Mouse (Mus musculus) liver, adult 2 months (tissue): ENCODE results near the gene Plekhg1. TPM values are rescaled to one million over a fixed set of nuclear protein-coding genes. Genes with fewer than 3 reads are reported as not detected.

ENCODE experiments used
- DNase-seq: peaks from one replicate; pipeline ENCODE4 v3.0.0-alpha.2; 2011; ENCODE audit warnings: low read depth, low spot score; ENCODE audit errors: extremely low read depth
- H3K27ac ChIP-seq: fragments of 200-500 bp; replicated peaks from 2 replicates; pipeline ENCODE4 v1.5.1; 2012; ENCODE audit warnings: low read depth, mild to moderate bottlenecking, control low read depth, inconsistent platforms, low read length; ENCODE audit not compliant: insufficient read depth
- H3K27me3 ChIP-seq: fragments of 200-500 bp; 2 replicates; pipeline ENCODE4 v1.6.1; 2012; ENCODE audit warnings: mild to moderate bottlenecking, moderate library complexity, low read length, inconsistent platforms; ENCODE audit not compliant: control insufficient read depth, insufficient read depth
- H3K36me3 ChIP-seq: fragments of 200-500 bp; 2 replicates; pipeline ENCODE4 v1.6.1; 2012; ENCODE audit warnings: low read length, inconsistent platforms; ENCODE audit not compliant: control insufficient read depth, insufficient read depth
- H3K4me1 ChIP-seq: fragments of 200-500 bp; 2 replicates; pipeline ENCODE4 v1.6.1; 2011; ENCODE audit warnings: low read length; ENCODE audit not compliant: control insufficient read depth, insufficient read depth
- H3K4me3 ChIP-seq: fragments of 200-500 bp; 2 replicates; pipeline ENCODE4 v1.5.1; 2011; ENCODE audit warnings: low read depth, mild to moderate bottlenecking, control low read depth, low read length, moderate library complexity; ENCODE audit not compliant: insufficient read depth
- H3K79me2 ChIP-seq: fragments of 200-500 bp; 2 replicates; pipeline ENCODE4 v1.6.1; 2012; ENCODE audit warnings: inconsistent platforms, mild to moderate bottlenecking, low read length, moderate library complexity; ENCODE audit not compliant: control insufficient read depth, insufficient read depth
- H3K9ac ChIP-seq: fragments of 200-500 bp; 2 replicates; pipeline ENCODE4 v1.6.1; 2012; ENCODE audit warnings: low read depth, mild to moderate bottlenecking, control low read depth, inconsistent platforms, low read length
- CTCF ChIP-seq: fragments of 200-500 bp; IDR thresholded peaks from 2 replicates; pipeline ENCODE4 v1.5.1; 2011; ENCODE audit warnings: low read depth, low read length, control low read depth
- POLR2A ChIP-seq: fragments of 200-500 bp; IDR thresholded peaks from 2 replicates; pipeline ENCODE4 v1.6.1; 2011; ENCODE audit warnings: low read length, control low read depth; ENCODE audit not compliant: insufficient read depth; ENCODE audit errors: extremely low read depth
- whole genome bisulfite sequencing: fragments of 180-500 bp; shearing (Covaris S2); methylation state at CpG from one replicate; pipeline ENCODE4 v1.1.7; 2018; 5-methylcytosine and 5-hydroxymethylcytosine counted together
- polyA plus RNA-seq: library from polyadenylated mRNA; depleted of rRNA; stranded (reverse); fragments of >200 nt; gene quantifications from 2 replicates; pipeline ENCODE4 v1.2.3, GENCODE M21; 2012
- total RNA-seq: library from RNA; depleted of rRNA; stranded (reverse); fragments of >200 nt; gene quantifications from 2 replicates; pipeline ENCODE4 v1.2.3, GENCODE M21; 2014

The Plekhg1 gene
- total and polyA plus RNA-seq, 2 experiments, result 1.2 to 6.0 TPM

- H3K36me3 ChIP-seq, result no peaks in the 10 kb centered on the region
- no peak for DNase-seq
- no peak overlapping the region for H3K4me3 ChIP-seq
- H3K79me2 ChIP-seq, result no peaks in the 10 kb centered on the region; the same call in 1 of the 2 replicates
- H3K9ac ChIP-seq, result no peak overlapping the region
- no peak for TF ChIP-seq CTCF
- TF ChIP-seq POLR2A, result no peak
- no peaks in the 10 kb centered on the region for H3K4me1 ChIP-seq
- WGBS, result 54% methylated on average over 12 of the region's 12 CpGs
- H3K27me3 ChIP-seq, result no peaks in the 10 kb centered on the region
- H3K27ac ChIP-seq, result no peak overlapping the region
These were observed 123.4 kb downstream of the Plekhg1 start for GRCm38 (mm10) chr10:3863411-3864195.

GRCm38 (mm10) chr10:3864196-3864540, 124.0 kb downstream of the Plekhg1 start:
- no peak for TF ChIP-seq POLR2A
- TF ChIP-seq CTCF, result no peak
- no peaks in the 10 kb centered on the region for H3K36me3 ChIP-seq
- 78% methylated on average over 6 of the region's 6 CpGs for WGBS

GRCm38 (mm10) chr10:3867298-3867697, 127.1 kb downstream of the Plekhg1 start:
- Histone ChIP-seq H3K36me3 (no peaks in the 10 kb centered on the region), H3K27me3 (no peaks in the 10 kb centered on the region), H3K9ac (no peak overlapping the region), H3K4me3 (no peak overlapping the region), H3K79me2 (no peaks in the 10 kb centered on the region), H3K27ac (no peak overlapping the region), H3K4me1 (peaks cover 5% of the 10 kb centered on the region)
- TF ChIP-seq CTCF (no peak), POLR2A (no peak)
- DNase-seq, result no peak

More at GRCm38 (mm10) chr10:3864196-3864540, 124.0 kb downstream of the Plekhg1 start:
- H3K79me2 ChIP-seq, result no peaks in the 10 kb centered on the region; the same call in 1 of the 2 replicates
- DNase-seq, result no peak
- no peak overlapping the region for H3K9ac ChIP-seq
- no peak overlapping the region for H3K27ac ChIP-seq
- no peaks in the 10 kb centered on the region for H3K4me1 ChIP-seq
- H3K4me3 ChIP-seq, result no peak overlapping the region
- no peaks in the 10 kb centered on the region for H3K27me3 ChIP-seq

GRCm38 (mm10) chr10:3870828-3871227, 130.7 kb downstream of the Plekhg1 start:
- no peaks in the 10 kb centered on the region for H3K36me3 ChIP-seq
- no peak overlapping the region for H3K27ac ChIP-seq
- peaks cover 5% of the 10 kb centered on the region for H3K4me1 ChIP-seq
- H3K4me3 ChIP-seq, result no peak overlapping the region
- H3K79me2 ChIP-seq, result no peaks in the 10 kb centered on the region
- H3K27me3 ChIP-seq, result no peaks in the 10 kb centered on the region
- WGBS, result 37% methylated on average over 5 of the region's 5 CpGs
- DNase-seq, result peak; percentile 81
- TF ChIP-seq CTCF (no peak), POLR2A (no peak)
- no peak overlapping the region for H3K9ac ChIP-seq

GRCm38 (mm10) chr10:3873467-3873866, 133.3 kb downstream of the Plekhg1 start:
- no peaks in the 10 kb centered on the region for H3K27me3 ChIP-seq
- 89% methylated on average over 6 of the region's 6 CpGs for WGBS
- no peak for DNase-seq
- H3K4me3 ChIP-seq, result no peak overlapping the region
- no peak for TF ChIP-seq POLR2A
- peaks cover 5% of the 10 kb centered on the region for H3K4me1 ChIP-seq
- no peaks in the 10 kb centered on the region for H3K36me3 ChIP-seq
- no peaks in the 10 kb centered on the region for H3K79me2 ChIP-seq
- no peak overlapping the region for H3K9ac ChIP-seq
- H3K27ac ChIP-seq, result no peak overlapping the region

- H3K27ac ChIP-seq, result no peak overlapping the region
- WGBS, result 90% methylated on average over 4 of the region's 4 CpGs
- no peaks in the 10 kb centered on the region for H3K4me1 ChIP-seq
- H3K79me2 ChIP-seq, result no peaks in the 10 kb centered on the region
- TF ChIP-seq POLR2A, result no peak
- no peak for TF ChIP-seq CTCF
- no peaks in the 10 kb centered on the region for H3K36me3 ChIP-seq
- H3K9ac ChIP-seq, result no peak overlapping the region
- no peak overlapping the region for H3K4me3 ChIP-seq
- no peak for DNase-seq
- no peaks in the 10 kb centered on the region for H3K27me3 ChIP-seq
These were observed 137.8 kb downstream of the Plekhg1 start for GRCm38 (mm10) chr10:3877852-3878535.
